Mouse (Mus musculus) megakaryocyte progenitor cell, adult 5-6 weeks (primary cell): ENCODE measurements around the gene Cacna1g. TPM values are rescaled to one million over a fixed set of nuclear protein-coding genes. Genes with fewer than 3 reads are reported as not detected.

Source experiments
- ATAC-seq: replicated peaks from 2 replicates; pipeline ENCODE4 v1.8.0; 2016; ENCODE audit warnings: mild to moderate bottlenecking, moderate TSS enrichment, inconsistent platforms; ENCODE audit not compliant: poor library complexity
- total RNA-seq, 2 experiments: library from RNA; stranded (forward) in 1 of 2; stranded (reverse) in 1 of 2; fragments of 157-497, 149-512 nt in 1 of 2; fragments of 200-1000 nt in 1 of 2; gene quantifications; 2 replicates each; pipeline versions ENCODE4 v1.2.3 to v1.2.4; 2015 to 2017

Gene Cacna1g
- total RNA-seq, 2 experiments from 2014 or later = not detected

GRCm38 (mm10) chr11:94369981-94370380 lies 104.0 kb downstream of the Cacna1g start:
- ATAC-seq = no peak; the same call in 1 of the 2 replicates

- ATAC-seq = no peak
These were observed 108.7 kb downstream of the Cacna1g start for GRCm38 (mm10) chr11:94365340-94365739.

- no peak for ATAC-seq
These were observed 110.3 kb downstream of the Cacna1g start for GRCm38 (mm10) chr11:94363690-94364089.

GRCm38 (mm10) chr11:94362101-94362500 lies 111.9 kb downstream of the Cacna1g start:
- ATAC-seq = no peak

- ATAC-seq = no peak
These were observed 112.7 kb downstream of the Cacna1g start for GRCm38 (mm10) chr11:94361166-94361870.

GRCm38 (mm10) chr11:94359168-94359567 lies 114.8 kb downstream of the Cacna1g start:
- ATAC-seq = no peak

Other genes starting within 250 kb of the Cacna1g start
- 0.52 TPM in 1 of 2 replicates, not detected in the other for gene Wfikkn2, start 228.2 kb downstream of the Cacna1g start, total RNA-seq (2015)
- 0.21 and 0.27 TPM in 2 replicates for gene Wfikkn2, start 228.2 kb downstream of the Cacna1g start, total RNA-seq (2017)
- gene Gm21885, start 192.3 kb downstream of the Cacna1g start, total RNA-seq (2015) = not detected in 2 replicates
- gene Gm21885, start 192.3 kb downstream of the Cacna1g start, total RNA-seq (2017) = not detected in 2 replicates
- gene Luc7l3, start 152.2 kb downstream of the Cacna1g start, total RNA-seq (2015) = 160 and 188 TPM in 2 replicates
- gene Luc7l3, start 152.2 kb downstream of the Cacna1g start, total RNA-seq (2017) = 289 and 470 TPM in 2 replicates
- 18.8 and 21.7 TPM in 2 replicates for gene Ankrd40, start 146.2 kb downstream of the Cacna1g start, total RNA-seq (2015)
- 59.6 and 77.8 TPM in 2 replicates for gene Ankrd40, start 146.2 kb downstream of the Cacna1g start, total RNA-seq (2017)
- 0.07 and 0.56 TPM in 2 replicates for gene Abcc3, start 81.2 kb downstream of the Cacna1g start, total RNA-seq (2015)
- 0.17 TPM in 1 of 2 replicates, not detected in the other for gene Abcc3, start 81.2 kb downstream of the Cacna1g start, total RNA-seq (2017)
- gene Spata20, start 12.0 kb upstream of the Cacna1g start, total RNA-seq (2015) = not detected in 2 replicates
- not detected in 2 replicates for gene Spata20, start 12.0 kb upstream of the Cacna1g start, total RNA-seq (2017)
- not detected in 2 replicates for gene Epn3, start 25.8 kb upstream of the Cacna1g start, total RNA-seq (2015)
- gene Epn3, start 25.8 kb upstream of the Cacna1g start, total RNA-seq (2017) = 0.03 TPM in 1 of 2 replicates, not detected in the other
- not detected in 2 replicates for gene Mycbpap, start 47.5 kb upstream of the Cacna1g start, total RNA-seq (2015)
- 0.20 and 2.5 TPM in 2 replicates for gene Mycbpap, start 47.5 kb upstream of the Cacna1g start, total RNA-seq (2017)
- gene Rsad1, start 75.1 kb upstream of the Cacna1g start, total RNA-seq (2015) = 4.4 and 5.0 TPM in 2 replicates
- 5.0 and 6.2 TPM in 2 replicates for gene Rsad1, start 75.1 kb upstream of the Cacna1g start, total RNA-seq (2017)
- gene Chad, start 90.8 kb upstream of the Cacna1g start, total RNA-seq (2015) = not detected in 2 replicates
- gene Chad, start 90.8 kb upstream of the Cacna1g start, total RNA-seq (2017) = not detected in 2 replicates
- 18.1 and 18.6 TPM in 2 replicates for gene Acsf2, start 127.7 kb upstream of the Cacna1g start, total RNA-seq (2015)
- 2.5 and 2.7 TPM in 2 replicates for gene Acsf2, start 127.7 kb upstream of the Cacna1g start, total RNA-seq (2017)
- 115 and 116 TPM in 2 replicates for gene Lrrc59, start 155.6 kb upstream of the Cacna1g start, total RNA-seq (2015)
- 195 and 224 TPM in 2 replicates for gene Lrrc59, start 155.6 kb upstream of the Cacna1g start, total RNA-seq (2017)
- 53.4 and 53.5 TPM in 2 replicates for gene Mrpl27, start 179.6 kb upstream of the Cacna1g start, total RNA-seq (2015)
- gene Mrpl27, start 179.6 kb upstream of the Cacna1g start, total RNA-seq (2017) = 46.4 and 46.8 TPM in 2 replicates
- gene Eme1, start 179.8 kb upstream of the Cacna1g start, total RNA-seq (2015) = 9.4 and 9.9 TPM in 2 replicates
- gene Eme1, start 179.8 kb upstream of the Cacna1g start, total RNA-seq (2017) = 28.8 and 37.1 TPM in 2 replicates
- gene Xylt2, start 203.3 kb upstream of the Cacna1g start, total RNA-seq (2015) = 1.8 and 2.2 TPM in 2 replicates
- 4.9 and 5.2 TPM in 2 replicates for gene Xylt2, start 203.3 kb upstream of the Cacna1g start, total RNA-seq (2017)
- gene Gm11541, start 230.3 kb upstream of the Cacna1g start, total RNA-seq (2015) = not detected in 2 replicates
- gene Gm11541, start 230.3 kb upstream of the Cacna1g start, total RNA-seq (2017) = not detected in 2 replicates